Mouse (Mus musculus) erythroblast, embryonic 14.5 days (primary cell): Measurements from ENCODE around the gene Thsd7b. TPM values are rescaled to one million over a fixed set of nuclear protein-coding genes. Genes with fewer than 3 reads are reported as not detected.

Source experiments
- H3K27me3 ChIP-seq: 2 replicates; pipeline ENCODE4 v1.6.1; 2012; ENCODE audit warnings: inconsistent platforms; ENCODE audit not compliant: control insufficient read depth
- H3K36me3 ChIP-seq: 2 replicates; pipeline ENCODE4 v1.6.1; 2012; ENCODE audit warnings: mild to moderate bottlenecking, inconsistent platforms; ENCODE audit not compliant: control insufficient read depth
- H3K4me1 ChIP-seq: 2 replicates; pipeline ENCODE4 v1.6.1; 2012; ENCODE audit warnings: inconsistent platforms; ENCODE audit not compliant: control insufficient read depth
- H3K4me3 ChIP-seq: replicated peaks from 2 replicates; pipeline ENCODE3; 2012; ENCODE audit warnings: moderate library complexity, mild to moderate bottlenecking, inconsistent platforms
- H3K9me3 ChIP-seq: 2 replicates; pipeline ENCODE4 v1.6.1; 2012; ENCODE audit warnings: low read length, inconsistent platforms, mixed read lengths; ENCODE audit not compliant: control insufficient read depth
- GATA1 ChIP-seq: IDR thresholded peaks from 2 replicates; pipeline ENCODE4 v1.6.1; 2012; ENCODE audit warnings: low read length, inconsistent platforms, mixed read lengths
- TAL1 ChIP-seq: IDR thresholded peaks from 3 replicates; pipeline ENCODE4 v1.6.1; 2012; ENCODE audit warnings: low read length, inconsistent platforms, mixed read lengths
- polyA plus RNA-seq: library from polyadenylated mRNA; stranded (reverse); fragments of >175 nt; gene quantifications from 2 replicates; pipeline ENCODE4 v1.2.3, GENCODE M21; 2012

The Thsd7b gene
- polyA plus RNA-seq, 1 experiment: not detected

GRCm38 (mm10) chr1:129542563-129543146, 269.6 kb downstream of the Thsd7b start:
- TF ChIP-seq TAL1: no peak
- TF ChIP-seq GATA1: no peak
- no peaks in the 10 kb centered on the region for H3K36me3 ChIP-seq
- no peaks in the 10 kb centered on the region for H3K9me3 ChIP-seq
- no peaks in the 10 kb centered on the region for H3K27me3 ChIP-seq
- no peak overlapping the region for H3K4me3 ChIP-seq
- H3K4me1 ChIP-seq: no peaks in the 10 kb centered on the region

- TF ChIP-seq TAL1 (no peak), GATA1 (no peak)
- no peaks in the 10 kb centered on the region for H3K9me3 ChIP-seq
These were observed 270.1 kb downstream of the Thsd7b start for GRCm38 (mm10) chr1:129543169-129543568.

GRCm38 (mm10) chr1:129558054-129558453, 285.0 kb downstream of the Thsd7b start:
- no peak for TF ChIP-seq TAL1
- TF ChIP-seq GATA1: no peak
- H3K4me1 ChIP-seq: no peaks in the 10 kb centered on the region

More at GRCm38 (mm10) chr1:129543169-129543568, 270.1 kb downstream of the Thsd7b start:
- no peaks in the 10 kb centered on the region for H3K27me3 ChIP-seq
- H3K36me3 ChIP-seq: no peaks in the 10 kb centered on the region
- H3K4me3 ChIP-seq: no peak overlapping the region
- no peaks in the 10 kb centered on the region for H3K4me1 ChIP-seq

GRCm38 (mm10) chr1:129559137-129559536, 286.0 kb downstream of the Thsd7b start:
- TF ChIP-seq GATA1: no peak
- no peak for TF ChIP-seq TAL1
- H3K4me1 ChIP-seq: no peaks in the 10 kb centered on the region

More at GRCm38 (mm10) chr1:129558054-129558453, 285.0 kb downstream of the Thsd7b start:
- Histone ChIP-seq H3K4me3 (no peak overlapping the region), H3K36me3 (no peaks in the 10 kb centered on the region), H3K9me3 (0 out of 2 replicates have a peak, but pooled peaks cover 1% of the 10 kb centered on the region), H3K27me3 (no peaks in the 10 kb centered on the region)

GRCm38 (mm10) chr1:129559812-129560211, 286.7 kb downstream of the Thsd7b start:
- Histone ChIP-seq H3K27me3 (no peaks in the 10 kb centered on the region), H3K9me3 (no peaks in the 10 kb centered on the region), H3K36me3 (no peaks in the 10 kb centered on the region), H3K4me1 (no peaks in the 10 kb centered on the region), H3K4me3 (no peak overlapping the region)
- TF ChIP-seq GATA1 (no peak), TAL1 (no peak)

More at GRCm38 (mm10) chr1:129559137-129559536, 286.0 kb downstream of the Thsd7b start:
- no peaks in the 10 kb centered on the region for H3K36me3 ChIP-seq
- no peak overlapping the region for H3K4me3 ChIP-seq
- H3K9me3 ChIP-seq: no peaks in the 10 kb centered on the region
- no peaks in the 10 kb centered on the region for H3K27me3 ChIP-seq

- Histone ChIP-seq H3K9me3 (no peaks in the 10 kb centered on the region), H3K27me3 (no peaks in the 10 kb centered on the region)
These were observed 289.6 kb downstream of the Thsd7b start for GRCm38 (mm10) chr1:129562707-129563106.

GRCm38 (mm10) chr1:129570522-129570921, 297.4 kb downstream of the Thsd7b start:
- TF ChIP-seq TAL1: no peak
- TF ChIP-seq GATA1: no peak
- no peaks in the 10 kb centered on the region for H3K27me3 ChIP-seq

More at GRCm38 (mm10) chr1:129562707-129563106, 289.6 kb downstream of the Thsd7b start:
- no peak for TF ChIP-seq TAL1
- H3K4me3 ChIP-seq: no peak overlapping the region
- no peaks in the 10 kb centered on the region for H3K36me3 ChIP-seq
- no peaks in the 10 kb centered on the region for H3K4me1 ChIP-seq

GRCm38 (mm10) chr1:129579955-129580354, 306.9 kb downstream of the Thsd7b start:
- H3K27me3 ChIP-seq: no peaks in the 10 kb centered on the region
- H3K36me3 ChIP-seq: no peaks in the 10 kb centered on the region
- TF ChIP-seq TAL1 (no peak), GATA1 (no peak)
- no peak overlapping the region for H3K4me3 ChIP-seq
- no peaks in the 10 kb centered on the region for H3K9me3 ChIP-seq
- no peaks in the 10 kb centered on the region for H3K4me1 ChIP-seq

More at GRCm38 (mm10) chr1:129570522-129570921, 297.4 kb downstream of the Thsd7b start:
- no peaks in the 10 kb centered on the region for H3K36me3 ChIP-seq
- H3K4me1 ChIP-seq: no peaks in the 10 kb centered on the region
- H3K4me3 ChIP-seq: no peak overlapping the region
- H3K9me3 ChIP-seq: no peaks in the 10 kb centered on the region

- Histone ChIP-seq H3K27me3 (no peaks in the 10 kb centered on the region), H3K9me3 (no peaks in the 10 kb centered on the region), H3K4me3 (no peak overlapping the region), H3K36me3 (no peaks in the 10 kb centered on the region), H3K4me1 (no peaks in the 10 kb centered on the region)
- no peak for TF ChIP-seq TAL1
- no peak for TF ChIP-seq GATA1
These were observed 313.5 kb downstream of the Thsd7b start for GRCm38 (mm10) chr1:129586635-129587034.
